Mouse (Mus musculus): Measurements from ENCODE around the gene M1ap.

The M1ap gene

GRCm38 (mm10) chr6:82926528-82926927, 20.2 kb upstream of the M1ap start:
- in situ Hi-C loops (cut with MboI; ENCODE audit: unreplicated experiment in 2 of 2), result no loop called here

- in situ Hi-C loops (cut with MboI; ENCODE audit: unreplicated experiment in 2 of 2), result no loop called here
Observed at GRCm38 (mm10) chr6:82927617-82928016, 19.1 kb upstream of the M1ap start.

- in situ Hi-C loops (cut with MboI; ENCODE audit: unreplicated experiment in 2 of 2), result no loop called here
Observed at GRCm38 (mm10) chr6:82934616-82935230, 12.0 kb upstream of the M1ap start.

GRCm38 (mm10) chr6:82939167-82939912, 7.4 kb upstream of the M1ap start, which contains the start of gene Sema4f:
Sema4f (minus strand) TSS chr6:82939769.
- in situ Hi-C loops (cut with MboI; ENCODE audit: unreplicated experiment in 2 of 2), result no loop called here

- in situ Hi-C loops (cut with MboI; ENCODE audit: unreplicated experiment in 2 of 2), result no loop called here
Observed at GRCm38 (mm10) chr6:82940765-82941164, 5.9 kb upstream of the M1ap start.

- in situ Hi-C loops (cut with MboI; ENCODE audit: unreplicated experiment in 2 of 2), result no loop called here
Observed at GRCm38 (mm10) chr6:82945750-82946149, 952 bp upstream of the M1ap start.

- in situ Hi-C loops (cut with MboI; ENCODE audit: unreplicated experiment in 2 of 2), result no loop called here
Observed at GRCm38 (mm10) chr6:82956553-82957251, 10.0 kb downstream of the M1ap start.

- in situ Hi-C loops (cut with MboI; ENCODE audit: unreplicated experiment in 2 of 2), result no loop called here
Observed at GRCm38 (mm10) chr6:82961664-82962063, 15.0 kb downstream of the M1ap start.

GRCm38 (mm10) chr6:82969249-82970084, 22.8 kb downstream of the M1ap start:
- in situ Hi-C loops (cut with MboI; ENCODE audit: unreplicated experiment in 2 of 2), result loop anchor here (5.0 to 10.0 kb wide), 4 partner anchors 47 to 997 kb away; no protein-coding TSS in a partner anchor

GRCm38 (mm10) chr6:82971031-82971430, 24.3 kb downstream of the M1ap start:
- in situ Hi-C loops (cut with MboI; ENCODE audit: unreplicated experiment in 2 of 2), result loop anchor here (5.0 to 10.0 kb wide), 4 partner anchors 49 to 999 kb away; no protein-coding TSS in a partner anchor

- in situ Hi-C loops (cut with MboI; ENCODE audit: unreplicated experiment in 2 of 2), result no loop called here
Observed at GRCm38 (mm10) chr6:82987411-82987971, 40.8 kb downstream of the M1ap start.

- in situ Hi-C loops (cut with MboI; ENCODE audit: unreplicated experiment in 2 of 2), result loop anchor here in 1 of 2 experiments (10.0 kb wide), 1 partner anchor 281 kb away; no protein-coding TSS in a partner anchor
Observed at GRCm38 (mm10) chr6:82993696-82994095, 47.0 kb downstream of the M1ap start.

GRCm38 (mm10) chr6:82994372-82994771, 47.7 kb downstream of the M1ap start:
- in situ Hi-C loops (cut with MboI; ENCODE audit: unreplicated experiment in 2 of 2), result loop anchor here in 1 of 2 experiments (10.0 kb wide), 1 partner anchor 280 kb away; no protein-coding TSS in a partner anchor

GRCm38 (mm10) chr6:82996740-82997315, 50.1 kb downstream of the M1ap start:
- in situ Hi-C loops (cut with MboI; ENCODE audit: unreplicated experiment in 2 of 2), result loop anchor here (5.0 to 10.0 kb wide), 8 partner anchors 35 to 280 kb away; partner anchors contain the start of genes Ccdc142 (in 2 of the 2), Gm42688 (in 2 of the 2), 1700003E16Rik (in 1 of the 2) and Dok1 (in 1 of the 2)

GRCm38 (mm10) chr6:82997511-82998102, 50.9 kb downstream of the M1ap start:
- in situ Hi-C loops (cut with MboI; ENCODE audit: unreplicated experiment in 2 of 2), result loop anchor here (5.0 to 10.0 kb wide), 8 partner anchors 35 to 280 kb away; partner anchors contain the start of genes Ccdc142 (in 2 of the 2), Gm42688 (in 2 of the 2), 1700003E16Rik (in 1 of the 2) and Dok1 (in 1 of the 2)

- in situ Hi-C loops (cut with MboI; ENCODE audit: unreplicated experiment in 2 of 2), result loop anchor here (5.0 to 10.0 kb wide), 8 partner anchors 34 to 279 kb away; partner anchors contain the start of genes Ccdc142 (in 2 of the 2), Gm42688 (in 2 of the 2), 1700003E16Rik (in 1 of the 2) and Dok1 (in 1 of the 2)
Observed at GRCm38 (mm10) chr6:82998326-82998725, 51.6 kb downstream of the M1ap start.

GRCm38 (mm10) chr6:82999986-83000385, 53.3 kb downstream of the M1ap start:
- in situ Hi-C loops (cut with MboI; ENCODE audit: unreplicated experiment in 2 of 2), result loop anchor here (5.0 to 10.0 kb wide), 10 partner anchors 32 to 507 kb away; partner anchors contain the start of genes Ccdc142 (in 2 of the 2), Gm42688 (in 2 of the 2), 1700003E16Rik (in 1 of the 2) and Aup1 (in 1 of the 2)

GRCm38 (mm10) chr6:83003082-83003481, 56.4 kb downstream of the M1ap start:
- in situ Hi-C loops (cut with MboI; ENCODE audit: unreplicated experiment in 2 of 2), result loop anchor here in 1 of 2 experiments (5.0 kb wide), 2 partner anchors 49 to 504 kb away; partner anchors contain the start of genes Aup1 and Dguok

Data from v-Abl transformed pro-B cells (cell line).